Mouse (Mus musculus): ENCODE results near the gene Cct5. TPM values are rescaled to one million over a fixed set of nuclear protein-coding genes. Genes with fewer than 3 reads are reported as not detected.

Gene Cct5
- total and polyA plus RNA-seq, 3 experiments: 396 to 1,184 (median 798) TPM

- peaks cover 23 to 33% of the 10 kb centered on the region in 2 experiments for H3K4me1 ChIP-seq (ENCODE audit: control insufficient read depth in 1 of 2, insufficient read depth in 2 of 2, low read length in 2 of 2)
- no peak for DNase-seq (ENCODE audit: low read depth, low spot score)
- H3K36me3 ChIP-seq (ENCODE audit: control insufficient read depth in 1 of 2, insufficient read depth in 2 of 2, low read length in 2 of 2): peaks cover 0 to 28% of the 10 kb centered on the region in 2 experiments; a peak in 2 of 4 replicates
- no peaks in the 10 kb centered on the region for H3K9me3 ChIP-seq (replicated peaks; ENCODE audit: insufficient read depth, low read length)
- no peak overlapping the region for H3K4me3 ChIP-seq (ENCODE audit: control insufficient read depth in 1 of 2, insufficient read depth in 1 of 2, low read depth in 2 of 2, low read length in 2 of 2)
- no peaks in the 10 kb centered on the region for H3K27me3 ChIP-seq (ENCODE audit: control insufficient read depth in 1 of 2, insufficient read depth in 2 of 2, low read length in 2 of 2)
- TF ChIP-seq SIN3A (IDR thresholded peaks at IDR 0.05; ENCODE audit: low read length): no peak
- TF ChIP-seq POLR2A (IDR thresholded peaks at IDR 0.05; ENCODE audit: control insufficient read depth in 1 of 2, insufficient read depth in 1 of 2, low read depth in 1 of 2, low read length in 2 of 2, poor library complexity in 1 of 2): no peak
- no peak for TF ChIP-seq ZNF384 (IDR thresholded peaks at IDR 0.05; ENCODE audit: low read depth, low read length)
- TF ChIP-seq NELFE (IDR thresholded peaks at IDR 0.05; ENCODE audit: low read depth, low read length): no peak
- TF ChIP-seq TAL1 (IDR thresholded peaks at IDR 0.05; ENCODE audit: low read length): no peak
- no peak for TF ChIP-seq MEF2A (IDR thresholded peaks at IDR 0.05; ENCODE audit: extremely low read depth, insufficient replicate concordance, low read depth, low read length, poor library complexity, severe bottlenecking)
- no peak for TF ChIP-seq RAD21 (IDR thresholded peaks at IDR 0.05; ENCODE audit: low read depth, low read length)
- TF ChIP-seq CTCF (IDR thresholded peaks at IDR 0.05 in 2 of 3, conservative IDR thresholded peaks at IDR 0.05 in 1 of 3; ENCODE audit: control insufficient read depth in 1 of 3, insufficient read depth in 1 of 3, low read depth in 2 of 3, low read length in 3 of 3, poor library complexity in 1 of 3, severe bottlenecking in 1 of 3): no peak
- TF ChIP-seq KAT2A (conservative IDR thresholded peaks at IDR 0.05; ENCODE audit: low read depth, low read length): no peak
- no peak for TF ChIP-seq MAX (IDR thresholded peaks at IDR 0.05; ENCODE audit: low read length)
- no peak for TF ChIP-seq ZKSCAN1 (IDR thresholded peaks at IDR 0.05; ENCODE audit: low read depth, low read length)
- TF ChIP-seq TBP (IDR thresholded peaks at IDR 0.05; ENCODE audit: low read depth, low read length): no peak
- TF ChIP-seq JUND (IDR thresholded peaks at IDR 0.05; ENCODE audit: low read depth, low read length): no peak
- TF ChIP-seq MAFK (IDR thresholded peaks at IDR 0.05; ENCODE audit: borderline replicate concordance, low read depth, low read length): no peak
- TF ChIP-seq USF1 (IDR thresholded peaks at IDR 0.05; ENCODE audit: low read depth, low read length): no peak
- no peak for TF ChIP-seq SMC3 (IDR thresholded peaks at IDR 0.05; ENCODE audit: low read depth, low read length)
- no peak for TF ChIP-seq POLR2AphosphoS5 (IDR thresholded peaks at IDR 0.05; ENCODE audit: borderline replicate concordance, low read depth, low read length)
- no peak overlapping the region for H3K9ac ChIP-seq (ENCODE audit: control insufficient read depth, low read depth, low read length, poor library complexity, severe bottlenecking)
- H3K27ac ChIP-seq (ENCODE audit: control insufficient read depth, low read depth, low read length): no peak overlapping the region
- H3K79me2 ChIP-seq (ENCODE audit: control insufficient read depth, insufficient read depth, low read length, poor library complexity): no peaks in the 10 kb centered on the region
Observed at GRCm38 (mm10) chr15:31545058-31545457, 56.5 kb downstream of the Cct5 start.

- Histone ChIP-seq H3K9ac (ENCODE audit: control insufficient read depth, low read depth, low read length, poor library complexity, severe bottlenecking) (no peak overlapping the region), H3K9me3 (replicated peaks; ENCODE audit: insufficient read depth, low read length) (no peaks in the 10 kb centered on the region), H3K4me1 (ENCODE audit: control insufficient read depth in 1 of 2, insufficient read depth in 2 of 2, low read length in 2 of 2) (peaks cover 31 to 46% of the 10 kb centered on the region in 2 experiments), H3K27me3 (ENCODE audit: control insufficient read depth in 1 of 2, insufficient read depth in 2 of 2, low read length in 2 of 2) (no peaks in the 10 kb centered on the region), H3K4me3 (ENCODE audit: control insufficient read depth in 1 of 2, insufficient read depth in 1 of 2, low read depth in 2 of 2, low read length in 2 of 2) (no peak overlapping the region), H3K79me2 (ENCODE audit: control insufficient read depth, insufficient read depth, low read length, poor library complexity) (no peaks in the 10 kb centered on the region), H3K36me3 (ENCODE audit: control insufficient read depth in 1 of 2, insufficient read depth in 2 of 2, low read length in 2 of 2) (peaks cover 0 to 38% of the 10 kb centered on the region in 2 experiments; a peak in 2 of 4 replicates), H3K27ac (ENCODE audit: control insufficient read depth, low read depth, low read length) (no peak overlapping the region)
- DNase-seq (ENCODE audit: low read depth, low spot score): no peak
- TF ChIP-seq MXI1 (IDR thresholded peaks at IDR 0.05; ENCODE audit: low read depth, low read length) (no peak), USF1 (IDR thresholded peaks at IDR 0.05; ENCODE audit: low read depth, low read length) (no peak), NRF1 (IDR thresholded peaks at IDR 0.05; ENCODE audit: insufficient read depth, low read depth, low read length, poor library complexity, severe bottlenecking) (no peak), MAZ (IDR thresholded peaks at IDR 0.05; ENCODE audit: low read depth, low read length) (no peak), MAX (IDR thresholded peaks at IDR 0.05; ENCODE audit: low read length) (no peak)
Observed at GRCm38 (mm10) chr15:31543246-31543645, 58.4 kb downstream of the Cct5 start.

Data from MEL (cell line).